Mouse (Mus musculus) megakaryocyte, embryonic 14.5 days (primary cell): ENCODE measurements around the gene Sdk2. TPM values are rescaled to one million over a fixed set of nuclear protein-coding genes. Genes with fewer than 3 reads are reported as not detected.

Experiments used
- H3K27me3 ChIP-seq: replicated peaks from 2 replicates; pipeline ENCODE3; 2012; ENCODE audit warnings: inconsistent platforms
- H3K36me3 ChIP-seq: replicated peaks from 2 replicates; pipeline ENCODE3; 2012; ENCODE audit warnings: low read length, inconsistent platforms, mixed read lengths
- H3K4me1 ChIP-seq: 2 replicates; pipeline ENCODE4 v1.6.1; 2012; ENCODE audit warnings: inconsistent platforms
- H3K4me3 ChIP-seq: replicated peaks from 2 replicates; pipeline ENCODE3; 2012; ENCODE audit warnings: moderate library complexity, mild to moderate bottlenecking, inconsistent platforms
- H3K9me3 ChIP-seq: 2 replicates; pipeline ENCODE4 v1.6.1; 2012; ENCODE audit warnings: inconsistent platforms
- FLI1 ChIP-seq: IDR thresholded peaks from 2 replicates; pipeline ENCODE4 v1.6.1; 2012; ENCODE audit warnings: low read length, inconsistent platforms, mixed read lengths
- GATA1 ChIP-seq: IDR thresholded peaks from 3 replicates; pipeline ENCODE4 v1.6.1; 2012; ENCODE audit warnings: mixed read lengths, low read length, inconsistent platforms, borderline replicate concordance
- polyA plus RNA-seq: library from polyadenylated mRNA; stranded (reverse); fragments of >175 nt; gene quantifications from 2 replicates; pipeline ENCODE4 v1.2.3, GENCODE M21; 2012; ENCODE audit warnings: low replicate concordance; ENCODE audit not compliant: insufficient read depth

Gene Sdk2
- polyA plus RNA-seq, 1 experiment = 0.04 TPM

DNA sequence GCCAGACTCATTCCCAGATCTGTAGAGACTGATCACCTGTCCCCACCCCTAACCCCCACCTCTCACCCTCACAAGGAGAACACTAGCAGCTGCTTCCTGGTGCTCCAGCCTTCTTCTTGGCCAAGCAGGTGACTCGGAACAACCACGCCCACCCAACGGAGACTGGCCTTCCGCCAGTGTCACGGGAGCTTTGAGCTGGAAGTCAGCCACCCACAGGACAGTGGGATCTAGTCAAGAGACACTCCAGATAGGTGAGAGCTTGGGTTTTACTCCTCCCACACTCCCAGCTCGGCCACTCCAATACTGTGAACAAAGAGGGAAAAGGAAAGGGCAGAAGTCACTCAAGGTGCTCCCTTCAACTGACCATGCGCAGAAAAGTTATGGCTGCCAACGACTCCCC is 327.6 kb downstream of the Sdk2 start:
- Histone ChIP-seq H3K36me3 (peaks cover 20% of the 10 kb centered on the region), H3K4me3 (no peak overlapping the region), H3K27me3 (peaks cover 5% of the 10 kb centered on the region), H3K4me1 (peaks cover 50% of the 10 kb centered on the region), H3K9me3 (peaks cover 21% of the 10 kb centered on the region)
- TF ChIP-seq GATA1 (no peak), FLI1 (no peak)

DNA sequence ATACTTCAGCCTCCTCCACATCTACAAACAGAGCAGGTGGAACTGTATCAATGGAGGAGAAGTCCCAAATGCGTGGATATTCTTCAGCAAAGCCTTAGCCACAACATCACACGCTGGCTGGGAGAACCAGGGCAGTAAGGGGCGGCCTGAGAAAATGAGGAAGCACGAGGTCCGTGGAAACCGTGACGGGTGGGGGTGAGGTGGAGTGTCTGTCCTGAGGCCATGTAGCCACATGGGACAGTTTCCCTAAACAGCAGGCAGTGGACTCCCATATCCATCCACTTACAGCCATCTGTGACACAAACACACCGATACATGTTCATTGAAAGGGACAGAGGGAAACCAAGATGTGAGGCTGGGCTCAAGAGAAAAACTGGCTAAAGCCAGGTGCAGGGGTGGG is 328.9 kb downstream of the Sdk2 start:
- peaks cover 13% of the 10 kb centered on the region for H3K9me3 ChIP-seq
- H3K4me3 ChIP-seq = peak overlapping the region; percentile 46
- peaks cover 14% of the 10 kb centered on the region for H3K36me3 ChIP-seq
- H3K4me1 ChIP-seq = peaks cover 63% of the 10 kb centered on the region
- TF ChIP-seq FLI1 = no peak
- TF ChIP-seq GATA1 = no peak
- H3K27me3 ChIP-seq = peaks cover 7% of the 10 kb centered on the region

DNA sequence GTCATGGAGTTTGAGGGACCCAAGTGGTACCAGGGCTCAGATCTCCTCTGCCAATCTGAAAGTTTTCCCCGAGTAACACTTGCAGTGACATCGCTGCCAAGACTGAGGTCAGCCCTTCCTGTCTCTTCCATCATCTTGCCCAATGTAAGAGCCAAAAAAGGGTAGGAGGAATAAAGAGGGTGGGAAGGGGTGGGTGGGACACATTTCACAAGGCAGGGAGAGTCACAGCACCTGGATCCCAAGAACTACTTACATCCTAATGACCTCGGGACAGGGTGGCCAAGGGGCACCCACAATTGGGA is 329.3 kb downstream of the Sdk2 start:
- TF ChIP-seq GATA1 (no peak), FLI1 (no peak)
- Histone ChIP-seq H3K4me1 (peaks cover 67% of the 10 kb centered on the region), H3K9me3 (peaks cover 9% of the 10 kb centered on the region), H3K4me3 (peak overlapping the region; percentile 46), H3K36me3 (peaks cover 10% of the 10 kb centered on the region), H3K27me3 (peaks cover 7% of the 10 kb centered on the region)

DNA sequence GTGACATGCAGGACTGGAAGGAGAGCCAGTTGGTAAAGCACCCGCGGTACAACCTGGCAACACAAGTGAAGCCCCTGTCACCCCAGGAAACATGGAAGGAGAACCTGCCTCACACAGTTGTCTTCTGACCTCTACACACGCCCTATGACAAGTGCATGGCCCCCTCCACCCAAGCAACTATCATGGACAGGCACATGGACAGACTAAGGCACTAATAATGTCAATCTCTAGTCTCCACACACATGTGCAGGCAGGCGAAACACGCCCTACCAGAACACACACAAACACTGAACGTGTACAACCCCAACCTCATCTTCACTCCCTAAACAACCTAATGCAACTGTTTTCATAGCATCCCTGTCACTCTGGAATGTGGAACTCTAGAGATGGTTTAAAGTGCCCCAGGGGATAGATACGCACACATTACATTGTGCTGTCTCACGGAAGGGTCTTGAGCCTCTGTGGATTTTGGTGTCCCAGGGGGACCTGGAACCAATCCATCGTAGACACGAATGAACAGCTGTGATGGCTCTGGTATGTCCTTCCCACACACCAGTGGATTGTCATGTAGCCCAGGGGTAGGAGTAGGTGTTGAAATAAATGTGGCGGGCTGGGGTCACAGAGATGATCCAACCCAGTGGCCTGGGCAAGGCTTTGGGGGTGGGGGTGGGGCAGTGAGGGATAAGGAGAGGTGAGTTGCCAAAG is 329.8 kb downstream of the Sdk2 start:
- Histone ChIP-seq H3K4me3 (no peak overlapping the region), H3K36me3 (peaks cover 6% of the 10 kb centered on the region), H3K9me3 (peaks cover 4% of the 10 kb centered on the region), H3K4me1 (peaks cover 72% of the 10 kb centered on the region), H3K27me3 (peaks cover 10% of the 10 kb centered on the region)
- TF ChIP-seq GATA1 = no peak
- no peak for TF ChIP-seq FLI1

DNA sequence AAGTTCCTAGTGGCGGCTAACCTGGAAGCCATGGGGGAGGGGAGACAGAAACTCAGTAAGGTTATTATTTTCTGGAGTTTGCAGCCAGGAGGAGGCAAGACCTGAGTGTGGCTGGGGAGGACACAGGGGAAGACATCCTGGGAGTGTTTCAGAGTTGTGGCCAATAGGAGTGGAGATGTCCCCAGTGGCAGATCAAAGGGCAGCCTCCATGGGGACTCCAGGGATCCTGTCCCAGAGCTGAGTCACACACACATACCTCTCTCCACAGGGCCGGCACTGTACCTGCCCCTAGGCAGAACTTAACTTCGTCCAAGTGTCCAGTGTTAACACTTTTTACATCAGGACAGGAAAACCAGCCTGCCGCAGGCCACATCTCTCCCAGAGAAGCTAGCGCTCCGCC is 331.7 kb downstream of the Sdk2 start:
- Histone ChIP-seq H3K27me3 (peaks cover 20% of the 10 kb centered on the region), H3K4me1 (peaks cover 72% of the 10 kb centered on the region), H3K9me3 (no peaks in the 10 kb centered on the region), H3K36me3 (no peaks in the 10 kb centered on the region), H3K4me3 (no peak overlapping the region)
- no peak for TF ChIP-seq FLI1
- TF ChIP-seq GATA1 = no peak

DNA sequence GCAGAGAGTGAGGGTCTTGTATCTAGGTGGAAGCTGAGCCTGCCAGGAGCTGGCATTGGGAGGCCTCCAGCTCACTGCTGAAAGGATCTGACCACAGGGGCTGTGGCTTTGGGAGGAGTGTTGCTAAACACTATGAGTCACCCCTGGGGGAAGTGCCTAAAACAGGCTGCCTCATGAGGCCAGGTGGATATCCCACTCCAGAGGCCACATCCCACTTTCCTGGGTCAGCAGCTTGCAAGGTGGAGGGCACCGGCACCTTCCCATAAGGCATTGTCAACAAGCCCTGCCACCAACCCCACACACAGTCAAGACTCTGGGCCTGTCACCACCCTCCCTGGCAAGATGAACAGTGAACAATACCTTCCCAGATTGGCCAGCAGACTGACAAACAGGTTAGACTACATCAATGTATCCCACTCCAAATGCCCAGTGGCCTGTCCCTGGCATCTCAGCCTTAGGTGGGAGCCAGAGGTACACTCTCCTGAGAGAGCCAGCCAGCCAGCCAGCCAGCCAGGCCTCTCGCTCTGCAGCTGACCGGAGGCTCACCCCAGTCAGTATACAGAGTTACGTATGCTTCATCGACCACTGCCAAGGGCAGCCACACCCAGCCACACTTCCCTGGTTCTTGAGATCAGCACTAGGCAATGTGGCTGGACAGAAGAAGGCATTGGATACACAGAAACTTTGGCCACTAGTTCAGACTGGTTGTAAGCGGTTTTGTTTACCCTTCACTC is 333.0 kb downstream of the Sdk2 start:
- H3K4me1 ChIP-seq = peaks cover 63% of the 10 kb centered on the region
- H3K9me3 ChIP-seq = no peaks in the 10 kb centered on the region
- no peak for TF ChIP-seq FLI1
- no peak for TF ChIP-seq GATA1
- peaks cover 10% of the 10 kb centered on the region for H3K36me3 ChIP-seq
- H3K4me3 ChIP-seq = peak overlapping the region; percentile 50
- peaks cover 23% of the 10 kb centered on the region for H3K27me3 ChIP-seq

DNA sequence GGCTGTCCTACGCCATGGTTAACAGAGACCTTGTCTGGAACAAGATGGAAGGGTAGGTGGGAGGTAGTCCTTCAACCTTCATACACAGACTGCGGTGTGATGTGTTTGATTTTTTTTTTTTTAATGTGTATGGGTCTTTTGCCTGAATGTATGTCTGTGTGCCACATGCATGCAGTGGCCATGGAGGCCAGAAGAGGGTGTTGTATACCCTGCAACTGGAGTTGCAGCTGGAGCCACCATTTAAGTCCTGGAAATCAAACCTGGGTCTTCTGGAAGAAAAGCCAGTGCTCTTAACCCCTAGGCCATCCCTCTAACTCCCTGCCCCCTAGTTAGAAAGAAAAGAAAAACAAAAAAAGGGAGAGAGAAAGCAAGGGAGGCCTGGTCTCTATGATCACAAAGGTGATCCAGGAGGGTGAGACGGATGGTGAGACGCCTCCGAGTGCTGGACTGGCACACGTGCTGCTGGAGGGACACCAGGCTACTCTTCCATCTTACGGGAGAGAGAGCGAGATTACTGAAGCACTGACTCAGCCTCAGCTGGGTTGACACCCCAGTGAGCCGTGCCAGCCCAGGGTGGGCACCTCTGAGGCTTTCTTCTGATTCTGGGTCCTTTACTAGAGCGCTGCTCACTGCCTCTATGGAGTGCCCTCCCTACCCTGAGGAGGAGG is 334.8 kb downstream of the Sdk2 start:
- H3K4me1 ChIP-seq = peaks cover 49% of the 10 kb centered on the region
- H3K4me3 ChIP-seq = no peak overlapping the region
- no peak for TF ChIP-seq FLI1
- no peak for TF ChIP-seq GATA1
- no peaks in the 10 kb centered on the region for H3K9me3 ChIP-seq
- peaks cover 25% of the 10 kb centered on the region for H3K27me3 ChIP-seq
- H3K36me3 ChIP-seq = peaks cover 27% of the 10 kb centered on the region

DNA sequence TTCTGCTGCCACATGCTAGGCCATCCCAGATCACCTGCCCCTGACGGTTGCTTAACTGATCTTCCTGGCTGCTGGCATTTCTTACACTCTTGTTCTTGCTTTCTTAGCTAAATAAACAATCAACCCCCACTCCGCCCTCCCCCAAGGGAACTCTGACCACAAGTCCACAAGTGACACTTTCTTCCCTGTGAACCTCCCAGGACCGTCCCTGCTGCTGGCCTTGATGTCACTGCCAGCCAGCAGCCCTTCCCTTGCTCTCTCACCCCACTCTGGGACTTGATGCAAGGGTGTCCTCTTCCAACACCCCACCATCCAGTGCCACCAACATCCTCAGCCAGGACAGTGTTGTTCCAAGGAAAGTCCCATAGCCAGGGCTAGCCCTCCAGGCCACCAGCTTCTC is 336.0 kb downstream of the Sdk2 start:
- no peak overlapping the region for H3K4me3 ChIP-seq
- no peaks in the 10 kb centered on the region for H3K9me3 ChIP-seq
- TF ChIP-seq GATA1 (no peak), FLI1 (no peak)
- peaks cover 34% of the 10 kb centered on the region for H3K36me3 ChIP-seq
- H3K27me3 ChIP-seq = peaks cover 21% of the 10 kb centered on the region
- H3K4me1 ChIP-seq = peaks cover 45% of the 10 kb centered on the region

DNA sequence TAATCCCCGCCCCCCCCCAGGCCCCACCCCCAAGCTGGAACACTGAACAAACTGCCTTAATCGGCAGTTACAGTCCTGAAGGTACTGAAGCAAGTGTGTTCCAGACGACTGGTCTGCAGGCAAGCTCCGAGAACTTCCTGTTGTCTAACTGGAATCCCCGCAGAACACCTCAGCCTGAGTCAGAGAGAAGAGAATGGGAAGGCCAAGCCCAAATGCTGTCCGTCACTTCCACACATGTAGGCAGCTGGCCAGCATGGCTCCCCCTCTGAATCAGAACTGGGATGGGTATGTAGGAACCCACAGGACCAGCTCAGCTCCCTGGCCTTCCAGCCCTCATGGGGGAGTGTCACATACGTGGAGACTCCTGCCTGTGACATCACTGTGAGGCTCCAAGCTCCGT is 336.9 kb downstream of the Sdk2 start:
- no peaks in the 10 kb centered on the region for H3K9me3 ChIP-seq
- H3K36me3 ChIP-seq = peaks cover 34% of the 10 kb centered on the region
- TF ChIP-seq FLI1 = no peak
- TF ChIP-seq GATA1 = no peak
- H3K4me3 ChIP-seq = no peak overlapping the region
- H3K4me1 ChIP-seq = peaks cover 39% of the 10 kb centered on the region
- peaks cover 21% of the 10 kb centered on the region for H3K27me3 ChIP-seq

DNA sequence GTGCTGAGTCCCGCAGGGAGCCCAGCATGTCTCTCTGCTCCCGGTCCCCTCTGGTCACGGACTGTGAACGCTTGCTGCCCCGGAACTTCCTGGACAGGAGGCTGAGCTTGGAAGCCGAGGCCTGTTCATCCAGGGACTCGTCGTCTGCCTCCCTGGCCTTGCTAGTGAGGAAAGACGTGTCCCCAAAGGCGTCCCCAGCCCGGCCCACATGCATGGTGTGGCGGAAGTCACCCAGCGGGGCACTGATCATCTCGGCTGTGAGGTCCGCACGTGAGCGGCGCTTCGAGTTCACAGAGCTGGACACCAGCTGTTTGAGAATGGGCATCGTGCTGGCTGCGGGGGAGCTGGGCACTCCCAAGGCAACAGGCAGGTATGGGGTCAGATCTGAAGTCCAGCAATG is 337.6 kb downstream of the Sdk2 start:
- H3K4me3 ChIP-seq = no peak overlapping the region
- TF ChIP-seq GATA1 (no peak), FLI1 (no peak)
- no peaks in the 10 kb centered on the region for H3K9me3 ChIP-seq
- peaks cover 34% of the 10 kb centered on the region for H3K36me3 ChIP-seq
- H3K4me1 ChIP-seq = peaks cover 34% of the 10 kb centered on the region
- H3K27me3 ChIP-seq = peaks cover 22% of the 10 kb centered on the region
